Mouse (Mus musculus) midbrain, embryonic 11.5 days (tissue): Measurements from ENCODE around the gene Gtf2i. TPM values are rescaled to one million over a fixed set of nuclear protein-coding genes. Genes with fewer than 3 reads are reported as not detected.

Source experiments
- ATAC-seq: fragments of 200-750 bp; cut with Nextera tagmentation; 2 replicates; pipeline ENCODE4 v1.8.0; 2017; ENCODE audit warnings: moderate TSS enrichment, moderate library complexity; ENCODE audit not compliant: low FRiP score
- DNase-seq: peaks from one replicate; pipeline ENCODE4 v3.0.0; 2015; ENCODE audit warnings: low spot score; ENCODE audit errors: missing footprints
- H3K27ac ChIP-seq: fragments of 300-500 bp; sonication (generic); 2 replicates; pipeline ENCODE4 v1.5.1; 2014; ENCODE audit warnings: low read depth, low read length
- H3K27me3 ChIP-seq: fragments of 300-500 bp; sonication (generic); 2 replicates; pipeline ENCODE4 v1.6.1; 2014; ENCODE audit warnings: mild to moderate bottlenecking, low read length, moderate library complexity, mixed read lengths; ENCODE audit not compliant: control insufficient read depth, insufficient read depth
- H3K36me3 ChIP-seq: fragments of 300-500 bp; sonication (generic); 2 replicates; pipeline ENCODE4 v1.6.1; 2014; ENCODE audit warnings: mild to moderate bottlenecking, low read length, moderate library complexity, mixed read lengths; ENCODE audit not compliant: control insufficient read depth, insufficient read depth
- H3K4me1 ChIP-seq: fragments of 300-500 bp; sonication (generic); 2 replicates; pipeline ENCODE4 v1.6.1; 2014; ENCODE audit warnings: low read length; ENCODE audit not compliant: control insufficient read depth, insufficient read depth
- H3K4me2 ChIP-seq: fragments of 300-500 bp; sonication (generic); 2 replicates; pipeline ENCODE4 v1.6.1; 2014; ENCODE audit warnings: mild to moderate bottlenecking, moderate library complexity
- H3K4me3 ChIP-seq: fragments of 300-500 bp; sonication (generic); 2 replicates; pipeline ENCODE4 v1.5.1; 2014; ENCODE audit warnings: low read depth, low read length
- H3K9ac ChIP-seq: fragments of 300-500 bp; sonication (generic); 2 replicates; pipeline ENCODE4 v1.6.1; 2014; ENCODE audit warnings: low read length
- H3K9me3 ChIP-seq: fragments of 300-500 bp; sonication (generic); 2 replicates; pipeline ENCODE4 v1.6.1; 2016; ENCODE audit warnings: low read length; ENCODE audit not compliant: control insufficient read depth
- WGBS: fragments of 180-500 bp; shearing (Covaris S2); extraction: QIAGEN DNeasy Blood & Tissue Kit; methylation state at CpG from one replicate; pipeline ENCODE4 v1.1.7; 2014; 5-methylcytosine and 5-hydroxymethylcytosine counted together
- polyA plus RNA-seq: library from polyadenylated mRNA; unstranded; fragments of >200 nt; fragmentation: Nextera tagmentation; extraction: Ambion mirVana; gene quantifications from 2 replicates; pipeline ENCODE4 v1.2.1, GENCODE M21; 2014

The Gtf2i gene
- polyA plus RNA-seq, 1 experiment from 2014 or later = 190 TPM

DNA sequence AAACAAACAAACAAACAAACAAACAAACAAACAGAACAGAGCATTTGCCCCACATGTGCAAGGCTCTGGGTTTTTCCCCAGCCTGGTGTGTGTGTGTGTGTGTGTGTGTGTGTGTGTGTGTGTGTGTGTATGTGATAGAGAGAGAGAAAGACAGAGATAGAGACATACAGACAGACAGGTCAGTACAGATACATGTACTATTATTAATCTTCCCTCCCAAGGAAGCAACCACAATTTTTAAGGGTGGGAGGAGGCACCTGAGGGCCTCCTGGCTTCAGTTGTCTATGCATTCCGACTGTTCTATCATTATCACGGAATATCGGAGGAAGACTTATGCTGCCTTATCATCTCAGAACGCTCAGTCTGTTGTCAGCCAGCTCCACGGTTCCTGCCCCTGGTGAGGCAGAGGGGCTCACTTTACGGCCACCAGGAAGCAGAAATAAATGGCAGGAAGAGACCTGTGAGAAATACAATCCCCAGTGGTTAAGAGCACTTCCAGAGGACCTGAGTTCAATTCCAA lies 14.0 kb upstream of the Gtf2i start:
- Histone ChIP-seq H3K9me3 (no peaks in the 10 kb centered on the region), H3K9ac (no peak overlapping the region), H3K36me3 (no peaks in the 10 kb centered on the region), H3K4me1 (no peaks in the 10 kb centered on the region), H3K27ac (no peak overlapping the region), H3K27me3 (no peaks in the 10 kb centered on the region), H3K4me2 (no peak overlapping the region), H3K4me3 (no peak overlapping the region)
- ATAC-seq (no peak), DNase-seq (no peak)
- WGBS = 91% methylated on average over 6 of the region's 6 CpGs

DNA sequence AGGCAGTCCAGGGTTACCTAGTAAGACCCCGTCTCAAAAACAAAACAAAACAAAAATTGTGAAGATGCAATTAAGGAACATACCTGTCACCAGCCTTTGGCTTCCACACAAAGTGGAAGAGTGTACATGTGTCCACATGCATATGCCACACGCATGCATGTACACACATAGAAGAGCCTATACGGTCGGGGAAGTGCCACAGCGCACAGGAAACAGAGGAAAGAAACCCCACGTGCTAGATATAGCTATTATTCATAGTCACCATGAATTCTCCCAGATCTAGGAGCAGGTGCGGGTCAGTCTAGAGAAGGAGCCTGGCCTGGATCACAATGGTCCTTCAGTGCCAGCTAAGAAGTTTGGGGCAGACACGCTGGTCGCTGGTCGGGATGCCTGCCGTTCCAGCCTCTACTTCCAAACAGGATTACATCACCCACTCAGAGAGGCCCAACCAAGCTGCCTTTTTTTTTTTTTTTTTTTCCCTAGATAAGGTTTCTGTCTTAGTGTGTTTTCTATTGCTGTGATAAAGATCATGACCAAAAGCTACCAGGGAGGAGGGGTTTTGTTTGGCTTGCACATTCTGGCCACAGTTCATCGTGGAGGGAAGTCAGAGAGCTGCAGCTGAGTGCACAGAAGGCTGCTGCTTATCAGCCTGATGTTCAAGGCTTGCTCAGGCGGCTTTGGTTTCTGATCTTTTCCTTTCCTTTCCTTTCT lies 11.5 kb upstream of the Gtf2i start:
- no peak for DNase-seq
- no peak overlapping the region for H3K9ac ChIP-seq

DNA sequence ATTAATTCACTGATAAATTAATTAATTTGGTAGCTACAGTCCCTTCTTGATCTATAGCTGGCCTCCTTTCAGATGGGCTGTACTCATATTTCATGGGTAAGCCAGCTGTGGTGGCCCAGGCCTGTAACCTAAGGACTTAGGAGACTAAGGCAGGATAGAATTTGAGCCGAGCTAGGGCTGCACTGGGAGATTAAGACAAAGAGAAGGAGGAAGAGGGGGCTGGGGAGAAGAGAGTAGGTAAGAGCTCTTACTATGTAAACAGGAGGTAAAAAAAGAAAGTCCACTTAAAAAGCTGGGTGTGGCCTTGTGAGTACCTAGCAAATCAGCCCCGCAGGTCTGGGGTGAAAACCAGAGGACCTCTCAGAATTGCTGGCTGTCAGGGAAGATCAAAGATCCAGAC lies 9.3 kb upstream of the Gtf2i start:
- no peaks in the 10 kb centered on the region for H3K27me3 ChIP-seq
- no peaks in the 10 kb centered on the region for H3K9me3 ChIP-seq
- H3K27ac ChIP-seq = no peak overlapping the region
- 33% methylated on average over 2 of the region's 2 CpGs for WGBS
- no peak overlapping the region for H3K4me2 ChIP-seq
- no peaks in the 10 kb centered on the region for H3K4me1 ChIP-seq
- no peaks in the 10 kb centered on the region for H3K36me3 ChIP-seq
- no peak overlapping the region for H3K4me3 ChIP-seq
- DNase-seq = no peak
- no peak for ATAC-seq
- H3K9ac ChIP-seq = no peak overlapping the region

More for the DNA sequence above, 11.5 kb upstream of the Gtf2i start:
- Histone ChIP-seq H3K36me3 (no peaks in the 10 kb centered on the region), H3K4me1 (no peaks in the 10 kb centered on the region), H3K4me2 (no peak overlapping the region), H3K9me3 (no peaks in the 10 kb centered on the region), H3K4me3 (no peak overlapping the region), H3K27ac (no peak overlapping the region), H3K27me3 (no peaks in the 10 kb centered on the region)
- no peak for ATAC-seq
- WGBS = 82% methylated on average over 13 of the region's 13 CpGs

DNA sequence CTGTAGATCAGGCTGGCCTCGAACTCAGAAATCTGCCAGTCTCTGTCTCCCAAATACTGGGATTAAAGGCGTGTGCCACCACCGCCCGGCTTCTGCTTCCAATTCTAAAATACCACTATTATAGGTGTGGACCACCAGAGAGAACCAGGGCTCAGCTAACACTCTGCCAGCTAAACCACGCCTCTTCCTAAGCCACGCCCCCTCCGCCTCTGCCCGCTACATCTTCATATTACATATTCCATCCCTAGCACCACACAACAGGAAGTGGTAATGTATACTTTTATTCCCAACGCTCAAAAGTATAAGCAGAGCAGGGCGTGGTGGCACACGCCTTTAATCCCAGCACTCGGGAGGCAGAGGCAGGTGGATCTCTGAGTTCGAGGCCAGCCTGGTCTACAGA lies 8.8 kb upstream of the Gtf2i start:
- H3K36me3 ChIP-seq = no peaks in the 10 kb centered on the region
- WGBS = 90% methylated on average over 13 of the region's 13 CpGs
- no peak overlapping the region for H3K27ac ChIP-seq
- no peak overlapping the region for H3K4me3 ChIP-seq
- no peak overlapping the region for H3K9ac ChIP-seq
- no peak for DNase-seq
- no peak overlapping the region for H3K4me2 ChIP-seq
- ATAC-seq = no peak
- H3K4me1 ChIP-seq = no peaks in the 10 kb centered on the region
- H3K27me3 ChIP-seq = no peaks in the 10 kb centered on the region
- no peaks in the 10 kb centered on the region for H3K9me3 ChIP-seq

DNA sequence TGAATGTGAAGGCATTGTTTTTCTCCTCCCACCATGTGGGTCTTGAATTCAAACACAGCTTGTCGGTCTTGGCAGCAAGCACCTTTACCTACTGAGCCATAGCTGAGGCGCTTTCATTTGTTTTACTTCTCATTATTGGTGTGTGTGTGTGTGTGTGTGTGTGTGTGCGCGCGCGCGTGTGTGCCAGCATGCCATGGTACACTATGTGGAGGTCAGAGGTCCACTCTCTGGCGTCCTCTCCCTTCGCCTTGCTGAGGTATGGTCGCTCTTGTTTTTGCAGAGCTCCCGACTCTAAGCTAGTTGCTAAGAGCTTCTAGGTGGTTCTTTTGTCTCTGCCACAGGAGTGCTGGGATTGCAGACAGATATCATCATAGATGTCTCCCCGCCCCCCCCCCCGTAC lies 7.8 kb upstream of the Gtf2i start:
- H3K27me3 ChIP-seq = no peaks in the 10 kb centered on the region
- ATAC-seq (no peak), DNase-seq (no peak)
- no peaks in the 10 kb centered on the region for H3K9me3 ChIP-seq
- no peak overlapping the region for H3K9ac ChIP-seq
- H3K4me3 ChIP-seq = no peak overlapping the region
- no peaks in the 10 kb centered on the region for H3K36me3 ChIP-seq
- no peak overlapping the region for H3K4me2 ChIP-seq
- H3K4me1 ChIP-seq = no peaks in the 10 kb centered on the region
- WGBS = 88% methylated on average over 13 of the region's 13 CpGs
- H3K27ac ChIP-seq = no peak overlapping the region

DNA sequence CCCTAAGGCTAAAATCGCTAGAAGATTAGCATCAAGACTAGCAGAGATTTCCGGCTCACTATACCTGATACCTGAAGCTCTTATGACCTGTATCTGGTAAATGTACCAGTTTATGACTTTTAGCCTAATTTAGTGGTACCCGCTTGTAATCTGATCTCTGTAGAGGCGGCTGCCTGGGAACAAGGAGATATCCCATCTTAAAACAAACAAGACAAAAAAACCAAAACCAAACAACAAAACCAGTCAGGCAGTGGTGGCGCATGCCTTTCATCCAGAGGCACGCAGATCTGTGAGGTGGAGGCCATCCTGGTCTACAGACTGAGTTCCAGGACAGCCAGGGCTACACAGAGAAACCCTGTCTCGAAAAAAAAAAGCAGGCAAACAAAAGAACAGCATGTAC lies 7.1 kb upstream of the Gtf2i start:
- DNase-seq (no peak), ATAC-seq (no peak)
- H3K4me2 ChIP-seq = no peak overlapping the region
- no peaks in the 10 kb centered on the region for H3K9me3 ChIP-seq
- H3K36me3 ChIP-seq = no peaks in the 10 kb centered on the region
- H3K27me3 ChIP-seq = no peaks in the 10 kb centered on the region
- H3K27ac ChIP-seq = no peak overlapping the region
- H3K4me3 ChIP-seq = no peak overlapping the region
- no peak overlapping the region for H3K9ac ChIP-seq
- 78% methylated on average over 7 of the region's 7 CpGs for WGBS
- peaks cover 3% of the 10 kb centered on the region; the same call in 1 of the 2 replicates for H3K4me1 ChIP-seq

DNA sequence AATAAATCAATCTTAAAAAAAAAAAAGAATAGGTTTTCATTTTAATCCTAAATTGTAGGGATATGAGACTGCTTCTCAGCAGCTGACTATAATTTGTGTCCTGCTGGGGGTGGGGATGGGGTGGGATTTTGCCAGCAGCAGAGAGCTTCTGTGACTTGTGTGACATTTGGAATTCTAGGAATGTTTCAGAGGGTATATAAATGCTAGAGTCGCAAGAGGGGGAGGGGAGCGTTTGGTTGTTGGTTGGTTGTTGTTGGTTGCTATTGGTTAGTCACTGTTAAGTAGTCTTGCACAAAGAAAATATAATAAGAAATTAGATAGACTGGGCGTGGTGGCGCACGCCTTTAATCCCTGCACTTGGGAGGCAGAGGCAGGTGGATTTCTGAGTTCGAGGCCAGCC lies 4.3 kb upstream of the Gtf2i start:
- ATAC-seq = no peak
- Histone ChIP-seq H3K27me3 (no peaks in the 10 kb centered on the region), H3K9ac (no peak overlapping the region), H3K4me1 (peaks cover 13% of the 10 kb centered on the region; the same call in 1 of the 2 replicates), H3K4me3 (no peak overlapping the region), H3K36me3 (no peaks in the 10 kb centered on the region), H3K27ac (no peak overlapping the region), H3K4me2 (no peak overlapping the region), H3K9me3 (no peaks in the 10 kb centered on the region)
- DNase-seq = no peak
- 90% methylated on average over 6 of the region's 6 CpGs for WGBS

DNA sequence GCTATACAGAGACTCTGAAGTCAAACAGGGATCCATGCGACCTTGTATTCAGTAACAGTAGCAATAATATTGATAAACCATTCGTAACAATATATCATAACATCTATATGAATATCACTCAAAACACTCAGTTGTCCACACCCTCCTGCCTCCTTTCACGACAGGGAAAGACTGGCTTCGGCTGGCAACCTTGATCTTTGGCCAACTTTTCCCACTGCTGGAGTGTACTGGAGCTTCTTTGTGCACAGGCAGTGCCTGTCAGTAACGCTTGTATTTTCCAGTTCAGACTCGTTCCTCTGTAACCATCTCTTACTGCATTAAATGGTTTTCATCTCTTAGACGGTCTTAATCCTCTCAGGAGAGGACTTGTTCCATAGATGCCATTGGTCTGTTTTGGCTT lies 2.2 kb upstream of the Gtf2i start:
- DNase-seq (peak; percentile 88), ATAC-seq (no peak)
- peaks cover 22% of the 10 kb centered on the region for H3K4me1 ChIP-seq
- H3K4me2 ChIP-seq = no peak overlapping the region
- no peaks in the 10 kb centered on the region for H3K9me3 ChIP-seq
- H3K27ac ChIP-seq = no peak overlapping the region
- no peaks in the 10 kb centered on the region for H3K27me3 ChIP-seq
- 50% methylated on average over 7 of the region's 7 CpGs for WGBS
- H3K4me3 ChIP-seq = no peak overlapping the region
- H3K9ac ChIP-seq = no peak overlapping the region
- H3K36me3 ChIP-seq = no peaks in the 10 kb centered on the region

DNA sequence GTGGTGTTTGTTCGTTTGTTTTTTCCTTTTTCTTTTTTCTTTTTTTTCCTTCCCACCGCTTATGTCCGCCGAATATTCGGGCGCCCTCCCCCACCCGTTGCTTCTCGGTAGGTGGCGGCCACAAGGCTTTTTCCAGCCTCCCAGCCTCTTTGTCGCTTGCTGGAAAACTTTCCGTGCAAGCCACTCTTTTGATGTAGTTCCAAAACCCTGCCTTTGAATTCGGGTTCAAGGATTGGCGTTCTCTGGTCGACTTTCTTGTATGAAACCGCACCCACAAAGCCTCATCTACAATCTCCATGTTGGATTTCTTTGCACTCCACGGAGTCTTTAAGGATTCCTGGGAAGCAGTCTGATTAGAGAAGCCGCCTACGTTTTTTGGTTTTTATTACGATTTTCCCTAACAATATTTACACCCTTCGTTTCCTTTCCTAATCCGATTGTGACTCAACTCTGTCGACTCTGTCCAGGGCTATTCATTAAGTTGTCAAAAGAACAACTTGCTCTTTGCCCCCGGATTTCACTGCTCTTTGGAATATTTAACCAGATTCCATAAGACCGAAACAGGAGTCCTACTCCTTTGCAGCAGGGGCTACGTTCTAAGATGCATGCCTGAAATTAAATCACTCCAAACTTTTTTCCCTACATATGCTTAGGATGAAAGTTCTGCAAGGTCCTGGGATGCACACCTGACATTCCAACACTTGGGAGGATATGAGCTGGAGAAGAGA lies 1.2 kb upstream of the Gtf2i start:
- no peaks in the 10 kb centered on the region for H3K9me3 ChIP-seq
- H3K4me1 ChIP-seq = peaks cover 22% of the 10 kb centered on the region
- DNase-seq (peak; percentile 97), ATAC-seq (no peak)
- 1% methylated on average over 25 of the region's 25 CpGs for WGBS
- peak overlapping the region; percentile 99 for H3K27ac ChIP-seq
- peak overlapping the region; percentile 81 for H3K9ac ChIP-seq
- H3K36me3 ChIP-seq = no peaks in the 10 kb centered on the region
- no peaks in the 10 kb centered on the region for H3K27me3 ChIP-seq
- peak overlapping the region; percentile 67 for H3K4me2 ChIP-seq
- peak overlapping the region; percentile 90 for H3K4me3 ChIP-seq
